Mouse (Mus musculus) midbrain, embryonic 10.5 days (tissue): ENCODE results near the gene Gpr21. TPM values are rescaled to one million over a fixed set of nuclear protein-coding genes. Genes with fewer than 3 reads are reported as not detected.
"Not testable (repeated sequence)": the region's sequence is repeated elsewhere in the genome, so short reads cannot be mapped to it uniquely, and the experiment has no call there.

Source experiments
- DNase-seq: peaks from one replicate; pipeline ENCODE4 v3.0.0-alpha.2; 2017; ENCODE audit warnings: low spot score
- H3K27ac ChIP-seq: fragments of 300-500 bp; sonication (generic); replicated peaks from 2 replicates; pipeline ENCODE4 v1.5.1; 2016; ENCODE audit warnings: mild to moderate bottlenecking
- H3K27me3 ChIP-seq: fragments of 300-500 bp; sonication (generic); 2 replicates; pipeline ENCODE4 v1.6.1; 2016; ENCODE audit warnings: low read depth, mild to moderate bottlenecking; ENCODE audit not compliant: poor library complexity, severe bottlenecking
- H3K36me3 ChIP-seq: fragments of 300-500 bp; sonication (generic); 2 replicates; pipeline ENCODE4 v1.6.1; 2016; ENCODE audit warnings: mild to moderate bottlenecking, moderate library complexity
- H3K4me1 ChIP-seq: fragments of 300-500 bp; sonication (generic); 2 replicates; pipeline ENCODE4 v1.6.1; 2016
- H3K4me3 ChIP-seq: fragments of 300-500 bp; sonication (generic); 2 replicates; pipeline ENCODE4 v1.5.1; 2016; ENCODE audit warnings: mild to moderate bottlenecking, moderate library complexity
- H3K9me3 ChIP-seq: fragments of 300-500 bp; sonication (generic); replicated peaks from 2 replicates; pipeline ENCODE4 v1.6.1; 2016; ENCODE audit warnings: mild to moderate bottlenecking
- WGBS: fragments of 180-500 bp; shearing (Covaris S2); methylation state at CpG from one replicate; pipeline ENCODE4 v1.1.7; 2016; 5-methylcytosine and 5-hydroxymethylcytosine counted together
- polyA plus RNA-seq: library from polyadenylated mRNA; unstranded; fragments of >200 nt; fragmentation: Nextera tagmentation; extraction: Ambion mirVana; gene quantifications from 2 replicates; pipeline ENCODE4 v1.2.1, GENCODE M21; 2016

Gene Gpr21
- polyA plus RNA-seq: 1.1 and 1.8 TPM in 2 replicates

DNA sequence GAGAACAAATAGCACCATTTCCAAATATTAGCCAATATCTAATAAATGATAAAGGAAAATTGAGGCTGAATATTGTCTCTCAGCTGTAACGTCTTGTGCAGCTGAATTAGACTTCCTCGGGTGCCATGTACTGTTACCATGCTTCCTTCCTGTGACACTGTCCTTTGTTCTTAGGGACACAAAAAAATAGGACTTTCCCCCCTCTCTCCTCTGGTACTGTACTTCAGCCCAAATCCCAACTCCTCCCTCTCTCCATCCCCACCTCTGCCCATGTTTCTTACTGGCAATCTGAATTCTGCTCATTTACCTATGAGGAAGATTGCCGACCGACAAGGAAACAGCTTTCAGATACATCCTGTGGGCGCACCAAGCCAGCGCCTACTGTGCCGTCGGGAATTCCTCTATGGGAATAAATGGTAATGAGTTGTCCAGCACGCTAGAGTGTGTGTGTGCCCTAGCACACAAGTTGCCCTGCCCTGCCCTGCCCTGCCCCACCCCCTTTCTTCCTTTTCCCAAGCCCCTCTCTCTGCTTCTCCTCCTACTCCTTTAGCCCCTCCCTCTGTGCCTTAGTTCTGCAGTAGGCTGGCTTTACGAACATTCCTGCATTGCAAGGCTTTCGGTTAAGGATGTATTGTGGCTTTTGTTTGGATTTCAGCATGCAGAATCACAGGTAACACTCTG lies at the start of gene Gpr21:
TSS of gene Gpr21 (plus strand) at position 303 of the 681 bp plus-strand sequence.
- no peaks in the 10 kb centered on the region for H3K9me3 ChIP-seq
- H3K36me3 ChIP-seq: peaks cover 42% of the 10 kb centered on the region
- no peaks in the 10 kb centered on the region for H3K27me3 ChIP-seq
- peaks cover 19% of the 10 kb centered on the region for H3K4me1 ChIP-seq
- peak; percentile 33 for DNase-seq
- WGBS: 26% methylated on average over 11 of the region's 11 CpGs
- peak within 1 kb of the TSS; percentile 30; the same call in 1 of the 2 replicates for H3K4me3 ChIP-seq
- H3K27ac ChIP-seq: peak within 1 kb of the TSS; percentile 71

DNA sequence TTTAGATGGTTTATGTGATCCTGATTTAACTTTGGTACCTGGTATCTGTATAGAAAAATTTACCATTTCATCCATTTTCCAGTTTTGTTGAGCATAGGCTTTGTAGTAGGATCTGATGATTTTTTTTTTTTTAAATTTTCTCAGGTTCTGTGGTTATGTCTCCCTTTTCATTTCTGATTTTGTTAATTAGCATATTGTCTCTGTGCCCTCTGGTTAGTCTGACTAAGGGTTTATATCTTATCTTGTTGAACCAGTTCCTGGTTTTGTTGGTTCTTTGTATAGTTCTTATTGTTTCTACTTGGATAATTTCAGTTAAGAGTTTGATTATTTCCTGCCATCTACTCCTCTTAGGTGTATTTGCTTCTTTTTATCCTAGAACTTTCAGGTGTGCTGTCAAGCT lies 36.6 kb upstream of the Gpr21 start:
- H3K4me3 ChIP-seq: no peak overlapping the region
- H3K36me3 ChIP-seq: peaks cover 84% of the 10 kb centered on the region
- no peaks in the 10 kb centered on the region for H3K9me3 ChIP-seq
- H3K27ac ChIP-seq: no peak overlapping the region
- no peak for DNase-seq
- no peaks in the 10 kb centered on the region for H3K27me3 ChIP-seq
- H3K4me1 ChIP-seq: no peaks in the 10 kb centered on the region

DNA sequence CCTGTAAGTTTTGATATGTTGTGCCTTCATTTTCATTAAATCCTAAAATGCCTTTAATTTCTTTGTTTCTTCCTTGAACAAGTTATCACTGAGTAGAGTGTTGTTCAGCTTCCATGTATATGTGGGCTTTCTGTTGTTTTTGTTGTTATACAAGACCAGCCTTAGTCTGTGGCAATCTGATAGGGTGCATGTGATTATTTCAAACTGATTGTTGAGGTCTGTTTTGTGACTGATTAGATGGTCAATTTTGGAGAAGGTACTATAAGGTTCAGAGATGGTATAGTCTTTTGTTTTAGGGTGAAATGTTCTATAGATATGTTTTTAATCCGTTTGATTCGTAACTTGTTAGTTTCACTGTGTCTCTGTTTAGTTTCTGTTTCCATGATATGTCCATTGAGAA lies 36.1 kb upstream of the Gpr21 start:
- no peaks in the 10 kb centered on the region for H3K9me3 ChIP-seq
- H3K36me3 ChIP-seq: peaks cover 85% of the 10 kb centered on the region
- WGBS: 90% methylated on average over 2 of the region's 2 CpGs
- no peaks in the 10 kb centered on the region for H3K4me1 ChIP-seq
- H3K27ac ChIP-seq: no peak overlapping the region
- no peak for DNase-seq
- H3K27me3 ChIP-seq: no peaks in the 10 kb centered on the region
- H3K4me3 ChIP-seq: no peak overlapping the region

DNA sequence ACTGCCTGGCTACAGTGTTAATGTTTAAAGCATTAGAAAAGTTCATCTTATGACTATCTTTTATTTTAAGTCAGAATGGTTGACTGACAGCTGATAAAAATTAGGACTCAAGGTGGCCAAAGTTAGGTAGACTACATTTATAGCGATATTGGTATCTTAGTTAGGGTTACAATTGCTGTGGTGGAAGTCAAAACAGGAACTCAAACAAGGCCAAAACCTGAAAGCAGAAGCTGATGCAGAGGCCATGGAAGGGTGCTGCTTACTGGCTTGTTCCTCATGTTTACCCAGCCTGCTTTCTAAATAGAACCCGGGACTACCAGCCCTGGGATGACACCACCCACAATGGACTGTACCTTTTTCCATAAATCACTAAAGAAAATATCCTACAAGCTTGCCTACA lies 32.0 kb upstream of the Gpr21 start:
- 95% methylated on average over 2 of the region's 2 CpGs for WGBS
- H3K4me3 ChIP-seq: no peak overlapping the region
- no peak for DNase-seq
- no peaks in the 10 kb centered on the region for H3K27me3 ChIP-seq
- no peaks in the 10 kb centered on the region for H3K9me3 ChIP-seq
- peaks cover 80% of the 10 kb centered on the region for H3K36me3 ChIP-seq
- H3K4me1 ChIP-seq: no peaks in the 10 kb centered on the region
- H3K27ac ChIP-seq: no peak overlapping the region

DNA sequence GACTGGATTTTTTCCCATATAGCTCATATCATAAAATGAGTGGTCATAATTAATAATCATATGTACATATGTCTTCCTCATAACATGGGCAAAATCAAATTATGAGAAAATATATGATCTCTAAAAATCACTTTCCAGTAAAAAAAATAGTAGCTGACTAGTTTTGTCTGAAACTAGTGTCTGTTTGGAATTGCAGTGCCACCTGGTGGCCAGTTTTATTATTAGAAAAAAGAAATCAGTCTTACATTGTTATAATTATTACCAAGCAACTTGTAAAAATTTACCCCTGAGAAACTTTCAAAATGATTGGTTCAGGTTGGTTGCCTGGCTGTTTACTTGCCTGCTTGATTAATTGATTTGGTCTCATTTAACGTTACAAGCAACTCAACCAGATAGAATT lies 30.8 kb upstream of the Gpr21 start:
- Histone ChIP-seq H3K36me3 (peaks cover 84% of the 10 kb centered on the region), H3K4me3 (no peak overlapping the region)

DNA sequence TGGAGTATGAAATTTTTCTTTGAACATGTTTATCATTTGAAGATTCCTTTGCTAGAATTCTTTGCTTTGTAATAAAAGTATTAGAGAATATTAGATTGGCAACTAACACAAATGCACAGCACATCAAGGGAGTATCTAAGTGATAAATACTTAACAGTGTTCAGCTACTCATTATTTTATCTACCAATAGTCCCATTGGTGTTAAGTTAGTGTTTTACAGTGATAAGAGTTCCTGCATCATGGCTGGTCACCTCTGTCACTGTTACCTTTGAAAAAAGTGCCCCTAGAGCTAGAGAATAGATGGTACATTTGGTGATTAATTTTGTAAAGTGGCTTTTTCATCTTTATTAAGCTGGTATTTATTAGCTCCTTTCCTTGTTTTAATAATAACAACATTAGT lies 29.7 kb upstream of the Gpr21 start:
- peaks cover 86% of the 10 kb centered on the region for H3K36me3 ChIP-seq
- no peaks in the 10 kb centered on the region for H3K27me3 ChIP-seq
- no peaks in the 10 kb centered on the region for H3K4me1 ChIP-seq
- no peak for DNase-seq
- H3K4me3 ChIP-seq: no peak overlapping the region
- H3K9me3 ChIP-seq: no peaks in the 10 kb centered on the region
- no peak overlapping the region for H3K27ac ChIP-seq

More for the DNA sequence above, 30.8 kb upstream of the Gpr21 start:
- H3K27ac ChIP-seq: no peak overlapping the region
- no peaks in the 10 kb centered on the region for H3K9me3 ChIP-seq
- 85% methylated on average over 1 of the region's 1 CpGs for WGBS
- no peak for DNase-seq
- no peaks in the 10 kb centered on the region for H3K27me3 ChIP-seq
- no peaks in the 10 kb centered on the region for H3K4me1 ChIP-seq

DNA sequence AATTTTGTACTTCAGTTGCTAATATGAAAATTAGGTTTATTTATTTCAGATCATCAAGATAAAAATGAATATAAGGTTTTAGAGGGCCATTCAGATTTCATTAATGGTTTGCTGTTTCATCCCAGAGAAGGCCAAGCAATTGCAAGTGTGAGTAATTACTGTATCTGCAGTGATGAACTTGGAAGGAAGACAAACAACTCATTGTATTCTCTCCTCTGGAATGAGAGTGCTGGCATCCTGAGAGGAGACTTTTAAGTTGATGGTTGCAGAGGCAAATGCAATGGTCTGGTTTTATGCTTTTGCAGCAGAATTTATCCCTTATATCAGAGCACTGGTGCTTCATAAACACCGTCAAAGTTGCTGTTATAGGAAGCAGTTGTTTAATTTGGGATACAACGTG lies 27.2 kb upstream of the Gpr21 start:
- H3K9me3 ChIP-seq: no peaks in the 10 kb centered on the region
- no peaks in the 10 kb centered on the region for H3K27me3 ChIP-seq
- no peak overlapping the region for H3K27ac ChIP-seq
- no peaks in the 10 kb centered on the region for H3K4me1 ChIP-seq
- H3K4me3 ChIP-seq: no peak overlapping the region
- no peak for DNase-seq
- H3K36me3 ChIP-seq: peaks cover 90% of the 10 kb centered on the region
- WGBS: 92% methylated on average over 2 of the region's 2 CpGs

DNA sequence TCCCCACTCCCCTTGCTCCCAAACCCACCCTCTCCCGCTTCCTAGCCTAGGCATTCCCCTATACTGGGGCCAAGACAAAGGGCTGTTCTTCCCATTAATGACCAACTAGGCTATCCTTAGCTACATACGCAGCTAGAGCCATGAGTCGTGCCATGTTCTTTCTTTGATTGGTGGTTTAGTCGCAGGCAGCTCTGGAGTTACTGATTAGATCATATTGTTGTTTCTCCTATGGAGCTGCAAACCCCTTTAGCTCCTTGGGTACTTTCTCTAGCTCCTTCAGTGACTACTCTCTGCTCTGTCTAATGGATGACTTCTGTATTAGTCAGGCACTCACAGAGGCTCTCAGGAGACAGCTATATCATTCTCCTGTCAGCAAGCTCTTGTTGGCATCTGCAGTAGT lies 18.8 kb upstream of the Gpr21 start:
- no peaks in the 10 kb centered on the region for H3K27me3 ChIP-seq
- no peak overlapping the region for H3K4me3 ChIP-seq
- no peaks in the 10 kb centered on the region for H3K9me3 ChIP-seq
- no peak overlapping the region for H3K27ac ChIP-seq
- DNase-seq: no peak
- H3K4me1 ChIP-seq: no peaks in the 10 kb centered on the region
- peaks cover 86% of the 10 kb centered on the region for H3K36me3 ChIP-seq
- WGBS: 96% methylated on average over 4 of the region's 4 CpGs

DNA sequence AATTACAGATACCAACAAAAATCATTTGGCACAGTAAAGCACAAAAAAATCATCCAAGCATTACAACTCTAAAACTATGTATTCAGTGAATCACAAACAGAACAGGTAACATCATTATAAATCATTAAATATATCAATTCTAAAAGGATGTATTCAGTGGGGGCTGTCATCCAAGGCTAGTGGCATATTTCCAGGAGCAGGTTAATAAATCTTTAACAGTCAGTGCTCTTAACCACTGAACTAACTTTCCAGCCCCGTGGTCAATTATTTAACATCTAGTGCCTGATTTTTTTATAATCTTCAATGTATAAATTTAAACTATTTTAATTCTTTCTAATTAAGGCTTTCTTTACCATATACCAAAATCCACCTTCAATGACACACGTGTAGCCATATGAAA lies 10.3 kb upstream of the Gpr21 start:
- 94% methylated on average over 2 of the region's 2 CpGs for WGBS
- H3K27ac ChIP-seq: not testable (repeated sequence)

DNA sequence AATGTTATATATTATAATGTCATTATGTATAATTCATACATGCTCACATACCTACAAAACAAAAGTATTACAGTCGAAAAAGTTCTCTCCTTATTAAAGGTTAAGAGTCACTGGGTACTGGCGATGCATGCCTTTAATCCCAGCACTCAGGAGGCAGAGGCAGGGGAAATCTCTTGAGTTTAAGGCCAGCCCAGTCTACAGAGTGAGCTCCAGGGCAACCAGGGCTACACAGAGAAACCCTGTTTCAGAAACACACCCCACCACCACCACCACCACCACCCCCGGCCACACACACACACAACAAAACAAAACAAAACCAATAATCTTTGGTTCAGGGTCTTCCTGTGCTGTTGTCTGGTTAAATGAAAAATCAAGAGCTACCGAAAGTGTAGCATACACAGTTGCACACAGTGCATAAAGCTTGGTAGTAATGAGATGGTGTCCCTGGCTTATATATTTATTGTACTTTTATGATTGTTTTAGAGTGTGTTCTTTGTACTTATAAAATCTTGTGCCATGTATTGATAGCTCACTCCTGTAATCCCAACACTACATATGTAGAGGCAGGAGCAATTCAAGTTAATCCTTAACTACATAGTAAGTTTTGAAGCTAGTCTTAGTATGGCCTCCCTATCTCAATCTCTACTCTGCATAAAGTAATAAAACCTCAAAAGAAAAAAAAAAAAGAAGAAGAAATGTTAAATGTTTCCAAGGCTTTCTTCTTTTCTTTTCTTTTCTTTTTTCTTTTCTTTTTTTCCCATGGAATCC lies 4.8 kb upstream of the Gpr21 start:
- no peak for DNase-seq
- Histone ChIP-seq H3K4me1 (peaks cover 9% of the 10 kb centered on the region), H3K27ac (no peak overlapping the region), H3K9me3 (no peaks in the 10 kb centered on the region), H3K36me3 (peaks cover 53% of the 10 kb centered on the region), H3K27me3 (no peaks in the 10 kb centered on the region), H3K4me3 (no peak overlapping the region)
- WGBS: 93% methylated on average over 4 of the region's 4 CpGs

More for the DNA sequence above, 10.3 kb upstream of the Gpr21 start:
- not testable (repeated sequence) for H3K4me3 ChIP-seq, DNase-seq, H3K27me3 ChIP-seq, H3K9me3 ChIP-seq, H3K4me1 ChIP-seq
- H3K36me3 ChIP-seq: peaks cover 64% of the 10 kb centered on the region

DNA sequence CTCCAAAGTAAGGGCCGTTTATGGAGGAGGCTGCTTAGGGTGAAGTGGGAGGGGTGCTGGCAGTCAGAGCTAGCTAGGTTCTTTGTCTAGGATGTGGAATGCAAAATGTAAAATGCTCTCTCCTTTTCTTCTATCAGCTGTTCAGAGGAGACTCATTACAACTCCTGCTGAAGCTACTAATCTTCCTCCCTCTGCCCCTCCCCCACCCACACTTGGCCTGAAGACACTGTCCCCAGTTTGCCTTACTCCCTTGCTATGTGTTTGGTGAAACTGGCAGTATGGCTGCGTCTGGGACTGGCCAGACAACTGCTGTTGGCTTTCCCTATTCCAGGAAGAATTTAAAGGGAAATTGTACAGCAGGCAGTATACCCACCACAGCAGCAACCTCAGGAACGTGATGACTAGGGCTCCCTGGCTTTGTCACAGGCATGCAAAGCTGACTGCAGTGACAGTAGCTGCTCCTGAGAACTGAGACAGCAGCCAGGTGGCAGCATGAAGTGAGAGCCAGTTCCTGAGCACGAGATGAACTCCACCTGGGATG lies 860 bp downstream of the Gpr21 start:
- no peak overlapping the region for H3K4me3 ChIP-seq

DNA sequence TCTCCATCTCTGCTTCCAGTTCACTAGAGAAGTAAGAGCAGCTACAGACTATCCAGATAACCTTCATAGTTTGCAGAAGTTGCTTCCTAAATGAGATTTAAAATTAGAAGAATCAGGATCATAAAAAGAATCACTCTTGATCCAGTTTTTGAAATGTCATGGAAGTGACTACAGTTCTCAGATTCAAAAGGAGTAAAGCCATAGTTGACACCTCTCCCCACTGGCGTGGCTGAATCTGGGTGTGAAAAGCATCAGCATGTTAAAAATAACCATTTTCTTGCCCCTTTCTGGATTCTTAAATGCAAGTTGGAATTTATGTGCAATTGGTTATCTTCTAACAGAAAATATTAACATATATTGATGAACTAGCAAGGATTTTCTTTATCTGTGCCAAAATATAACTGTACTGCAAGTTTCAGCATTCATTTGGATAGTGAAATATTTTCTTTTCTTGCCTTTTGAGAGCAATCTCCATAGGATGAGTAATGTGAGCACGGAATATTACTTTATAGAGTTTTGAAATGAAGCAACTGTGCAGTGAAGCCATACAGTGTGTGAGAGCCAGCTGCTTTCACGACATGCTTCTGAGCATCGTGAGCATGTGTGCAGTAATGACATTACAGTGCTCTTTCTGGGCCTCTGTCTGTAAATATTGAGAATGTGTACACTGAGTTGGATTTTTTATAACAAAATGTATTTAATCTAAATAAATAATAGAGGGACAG lies 2.6 kb downstream of the Gpr21 start:
- WGBS: 95% methylated on average over 4 of the region's 4 CpGs
- H3K4me1 ChIP-seq: peaks cover 19% of the 10 kb centered on the region
- no peak overlapping the region for H3K4me3 ChIP-seq
- no peak for DNase-seq
- no peaks in the 10 kb centered on the region for H3K9me3 ChIP-seq
- peaks cover 21% of the 10 kb centered on the region for H3K36me3 ChIP-seq
- H3K27me3 ChIP-seq: no peaks in the 10 kb centered on the region
- H3K27ac ChIP-seq: no peak overlapping the region

More for the DNA sequence above, 860 bp downstream of the Gpr21 start:
- peaks cover 34% of the 10 kb centered on the region for H3K36me3 ChIP-seq
- H3K9me3 ChIP-seq: no peaks in the 10 kb centered on the region
- DNase-seq: peak; percentile 17
- 46% methylated on average over 4 of the region's 4 CpGs for WGBS
- H3K27me3 ChIP-seq: no peaks in the 10 kb centered on the region
- H3K4me1 ChIP-seq: peaks cover 19% of the 10 kb centered on the region
- peak overlapping the region; percentile 71; the same call in 1 of the 2 replicates for H3K27ac ChIP-seq
